Mouse (Mus musculus): Measurements from ENCODE around the gene Chst11. TPM values are rescaled to one million over a fixed set of nuclear protein-coding genes. Genes with fewer than 3 reads are reported as not detected.

The Chst11 gene
- polyA plus RNA-seq, 1 experiment from 2014 or later: 1.6 TPM

DNA sequence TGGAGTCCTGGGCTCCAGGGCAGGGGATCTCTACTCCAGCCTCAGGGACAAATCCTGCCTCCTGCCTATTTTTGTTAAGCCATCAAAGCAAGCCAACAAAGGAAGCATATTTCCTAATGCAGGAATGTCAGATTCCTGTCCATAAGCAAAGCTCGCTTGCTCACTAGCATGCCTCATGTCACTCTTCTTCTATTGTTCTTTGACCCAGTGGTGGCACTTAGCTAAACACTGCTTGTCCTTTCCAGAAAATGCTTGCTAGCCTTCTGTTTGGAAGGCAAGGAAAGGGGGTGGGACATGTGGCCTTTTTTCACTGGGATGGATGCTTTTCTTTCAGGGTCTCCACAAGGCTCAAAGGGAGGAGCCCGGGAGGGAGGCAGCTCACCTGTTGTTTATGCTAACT, 103.5 kb downstream of the Chst11 start:
- Histone ChIP-seq H3K4me2 (no peak overlapping the region), H3K36me3 (ENCODE audit: control insufficient read depth, insufficient read depth, low read length) (no peaks in the 10 kb centered on the region), H3K27ac (ENCODE audit: low read depth, low read length) (no peak overlapping the region), H3K27me3 (ENCODE audit: control insufficient read depth, insufficient read depth, low read length) (no peaks in the 10 kb centered on the region), H3K4me3 (ENCODE audit: low read depth, low read length) (no peak overlapping the region), H3K9me3 (ENCODE audit: control insufficient read depth, low read length) (no peaks in the 10 kb centered on the region), H3K4me1 (ENCODE audit: control insufficient read depth, insufficient read depth, low read length) (peaks cover 5% of the 10 kb centered on the region; the same call in 1 of the 2 replicates), H3K9ac (ENCODE audit: low read length) (no peak overlapping the region)
- no peak for ATAC-seq (ENCODE audit: low FRiP score)
- 38% methylated on average over 2 of the region's 2 CpGs for WGBS
- no peak for DNase-seq (ENCODE audit: low spot score, missing footprints)

DNA sequence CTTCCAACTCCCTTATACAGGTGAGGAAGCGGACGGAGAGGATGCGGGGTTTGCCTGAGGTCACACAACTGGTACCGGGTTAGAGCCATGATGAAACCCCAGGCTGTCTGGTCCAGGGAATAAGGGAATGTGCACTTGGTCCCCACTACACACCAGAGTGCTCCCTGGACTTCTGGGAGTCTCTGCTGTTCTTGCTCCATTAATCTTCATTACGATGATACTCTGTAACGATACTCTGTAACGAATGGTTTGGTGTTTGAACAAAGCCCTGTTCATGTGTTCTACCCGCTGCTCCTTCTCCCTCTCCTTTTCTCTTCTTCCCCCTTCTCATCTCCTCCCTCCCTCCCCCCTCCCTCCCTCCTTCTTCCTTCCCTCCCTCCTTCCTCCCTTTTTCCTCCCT, 104.9 kb downstream of the Chst11 start:
- no peaks in the 10 kb centered on the region for H3K9me3 ChIP-seq (ENCODE audit: control insufficient read depth, low read length)
- H3K9ac ChIP-seq (ENCODE audit: low read length): no peak overlapping the region
- H3K27me3 ChIP-seq (ENCODE audit: control insufficient read depth, insufficient read depth, low read length): no peaks in the 10 kb centered on the region
- no peak for ATAC-seq (ENCODE audit: low FRiP score)
- H3K36me3 ChIP-seq (ENCODE audit: control insufficient read depth, insufficient read depth, low read length): no peaks in the 10 kb centered on the region
- 91% methylated on average over 8 of the region's 8 CpGs for WGBS
- no peak overlapping the region for H3K27ac ChIP-seq (ENCODE audit: low read depth, low read length)
- no peak overlapping the region for H3K4me2 ChIP-seq
- no peak for DNase-seq (ENCODE audit: low spot score, missing footprints)
- H3K4me1 ChIP-seq (ENCODE audit: control insufficient read depth, insufficient read depth, low read length): peaks cover 5% of the 10 kb centered on the region; the same call in 1 of the 2 replicates
- no peak overlapping the region for H3K4me3 ChIP-seq (ENCODE audit: low read depth, low read length)

DNA sequence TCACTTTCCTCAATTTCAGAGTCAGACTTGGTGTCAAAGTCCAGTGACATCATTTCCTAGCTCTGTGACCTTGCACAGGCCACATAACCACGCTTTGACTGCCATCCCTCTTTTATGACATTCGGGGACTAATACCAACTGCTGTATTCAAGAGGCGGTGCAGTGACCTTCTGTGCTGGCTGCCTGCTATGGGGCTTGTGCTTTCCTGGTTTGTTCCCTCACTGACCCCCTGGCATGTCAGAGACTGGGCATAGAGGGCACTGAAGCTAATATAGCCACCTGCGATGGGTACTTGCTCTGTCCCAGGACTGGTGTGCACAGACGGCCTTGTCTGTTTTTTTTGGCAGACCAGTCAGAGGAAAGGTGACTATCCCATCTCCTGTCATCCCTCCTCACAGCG, 108.4 kb downstream of the Chst11 start:
- no peak overlapping the region for H3K9ac ChIP-seq (ENCODE audit: low read length)
- no peaks in the 10 kb centered on the region for H3K9me3 ChIP-seq (ENCODE audit: control insufficient read depth, low read length)
- H3K27me3 ChIP-seq (ENCODE audit: control insufficient read depth, insufficient read depth, low read length): no peaks in the 10 kb centered on the region
- H3K4me3 ChIP-seq (ENCODE audit: low read depth, low read length): no peak overlapping the region
- H3K27ac ChIP-seq (ENCODE audit: low read depth, low read length): no peak overlapping the region
- DNase-seq (ENCODE audit: low spot score, missing footprints) (no peak), ATAC-seq (ENCODE audit: low FRiP score) (no peak)
- H3K36me3 ChIP-seq (ENCODE audit: control insufficient read depth, insufficient read depth, low read length): no peaks in the 10 kb centered on the region
- H3K4me2 ChIP-seq: no peak overlapping the region
- 89% methylated on average over 6 of the region's 6 CpGs for WGBS
- H3K4me1 ChIP-seq (ENCODE audit: control insufficient read depth, insufficient read depth, low read length): peaks cover 3% of the 10 kb centered on the region

DNA sequence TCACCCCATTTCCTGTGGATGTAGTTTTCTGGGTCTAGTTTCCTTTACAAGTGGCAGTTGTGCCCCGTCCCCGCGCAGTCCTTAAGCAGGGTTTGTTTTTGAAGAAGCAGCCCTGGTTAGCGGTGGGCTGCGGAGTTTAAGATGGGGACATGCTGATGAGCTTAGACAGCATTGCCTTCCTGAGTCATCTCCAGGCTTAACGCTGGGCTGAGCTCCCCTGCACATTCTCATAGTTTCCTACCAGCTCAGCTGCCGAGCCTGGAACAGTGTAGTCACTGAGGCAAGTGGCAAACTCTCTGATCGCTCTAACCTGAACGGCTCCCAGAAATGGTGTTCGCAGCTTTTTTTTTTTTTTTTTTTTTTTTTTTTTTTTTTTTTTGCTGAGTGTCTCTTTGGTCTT, 109.0 kb downstream of the Chst11 start:
- no peaks in the 10 kb centered on the region for H3K27me3 ChIP-seq (ENCODE audit: control insufficient read depth, insufficient read depth, low read length)
- no peaks in the 10 kb centered on the region; the same call in 1 of the 2 replicates for H3K4me1 ChIP-seq (ENCODE audit: control insufficient read depth, insufficient read depth, low read length)
- no peak overlapping the region for H3K4me3 ChIP-seq (ENCODE audit: low read depth, low read length)
- H3K27ac ChIP-seq (ENCODE audit: low read depth, low read length): no peak overlapping the region
- 75% methylated on average over 10 of the region's 10 CpGs for WGBS
- no peak for ATAC-seq (ENCODE audit: low FRiP score)
- H3K4me2 ChIP-seq: no peak overlapping the region
- no peaks in the 10 kb centered on the region for H3K9me3 ChIP-seq (ENCODE audit: control insufficient read depth, low read length)
- H3K9ac ChIP-seq (ENCODE audit: low read length): no peak overlapping the region
- no peak for DNase-seq (ENCODE audit: low spot score, missing footprints)
- H3K36me3 ChIP-seq (ENCODE audit: control insufficient read depth, insufficient read depth, low read length): no peaks in the 10 kb centered on the region

DNA sequence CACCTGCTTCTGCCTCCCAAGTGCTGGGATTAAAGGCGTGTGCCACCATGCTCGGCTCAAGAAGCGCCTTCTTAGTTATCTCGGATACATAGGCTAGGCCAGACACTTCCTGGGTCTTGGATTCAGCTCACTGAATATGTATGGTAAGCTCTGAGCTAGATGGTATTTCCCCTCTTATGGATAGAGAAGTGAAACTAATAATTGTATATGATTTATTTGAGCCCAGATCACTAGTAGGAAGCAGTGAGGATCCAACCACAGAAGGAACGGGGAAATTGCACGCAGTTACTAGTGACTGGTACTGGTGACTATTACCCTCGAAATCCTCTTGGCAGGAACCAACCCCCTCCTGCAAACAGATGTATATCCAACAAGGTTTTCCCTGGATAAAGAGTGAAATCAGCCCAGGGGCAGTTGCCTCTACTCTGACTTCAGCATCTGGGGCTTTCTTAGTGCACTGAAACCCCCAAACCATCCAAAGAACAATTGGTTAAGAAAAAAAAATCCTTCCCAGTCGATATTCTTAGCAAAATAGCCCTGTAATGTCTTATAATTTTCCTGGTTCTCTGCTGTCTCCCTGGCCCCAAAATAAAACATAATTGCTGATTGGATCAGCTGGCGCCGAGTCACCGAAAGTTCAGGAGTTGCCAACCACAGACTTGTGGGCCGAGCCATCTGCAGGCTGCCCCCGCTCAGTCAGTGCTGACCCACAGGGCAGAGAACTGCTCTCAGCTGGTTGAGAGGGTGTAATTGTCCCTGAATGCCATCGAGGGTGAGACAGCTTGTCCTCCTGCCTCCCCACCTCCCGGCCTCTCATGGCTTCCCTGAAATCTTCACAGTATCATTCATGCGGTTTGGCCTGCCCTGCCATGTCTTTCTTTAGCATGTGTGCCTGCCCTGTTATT, 109.8 kb downstream of the Chst11 start:
- 86% methylated on average over 16 of the region's 16 CpGs for WGBS
- ATAC-seq (ENCODE audit: low FRiP score): no peak
- no peak overlapping the region for H3K4me2 ChIP-seq
- H3K36me3 ChIP-seq (ENCODE audit: control insufficient read depth, insufficient read depth, low read length): no peaks in the 10 kb centered on the region
- no peaks in the 10 kb centered on the region for H3K9me3 ChIP-seq (ENCODE audit: control insufficient read depth, low read length)
- no peak overlapping the region for H3K9ac ChIP-seq (ENCODE audit: low read length)
- H3K4me1 ChIP-seq (ENCODE audit: control insufficient read depth, insufficient read depth, low read length): no peaks in the 10 kb centered on the region; the same call in 1 of the 2 replicates
- no peak overlapping the region for H3K27ac ChIP-seq (ENCODE audit: low read depth, low read length)
- no peak for DNase-seq (ENCODE audit: low spot score, missing footprints)
- H3K27me3 ChIP-seq (ENCODE audit: control insufficient read depth, insufficient read depth, low read length): no peaks in the 10 kb centered on the region
- H3K4me3 ChIP-seq (ENCODE audit: low read depth, low read length): no peak overlapping the region

DNA sequence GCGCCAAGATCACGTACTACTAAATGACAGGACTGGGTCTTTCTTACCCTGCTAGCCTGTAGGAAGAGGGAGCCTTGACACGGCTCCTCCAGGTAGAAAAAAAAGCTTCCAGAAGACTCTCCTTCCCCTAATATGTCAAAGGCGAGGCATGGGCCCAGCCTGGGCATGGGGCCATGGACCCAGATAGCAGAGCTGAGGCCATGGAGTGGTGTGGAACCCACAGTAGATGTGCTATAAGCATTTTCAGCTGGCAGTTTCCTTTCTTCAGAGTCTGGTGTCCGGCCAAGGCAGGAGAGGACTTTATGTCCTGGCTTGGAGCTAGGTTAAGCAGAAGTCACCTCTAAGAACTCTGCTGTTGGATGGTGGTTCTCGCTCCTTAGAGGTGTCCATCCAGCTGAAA, 111.0 kb downstream of the Chst11 start:
- no peak overlapping the region for H3K4me2 ChIP-seq
- no peak overlapping the region for H3K27ac ChIP-seq (ENCODE audit: low read depth, low read length)
- no peaks in the 10 kb centered on the region for H3K27me3 ChIP-seq (ENCODE audit: control insufficient read depth, insufficient read depth, low read length)
- ATAC-seq (ENCODE audit: low FRiP score) (no peak), DNase-seq (ENCODE audit: low spot score, missing footprints) (no peak)
- no peaks in the 10 kb centered on the region; the same call in 1 of the 2 replicates for H3K4me1 ChIP-seq (ENCODE audit: control insufficient read depth, insufficient read depth, low read length)
- H3K4me3 ChIP-seq (ENCODE audit: low read depth, low read length): no peak overlapping the region
- no peaks in the 10 kb centered on the region for H3K9me3 ChIP-seq (ENCODE audit: control insufficient read depth, low read length)
- H3K9ac ChIP-seq (ENCODE audit: low read length): no peak overlapping the region
- no peaks in the 10 kb centered on the region for H3K36me3 ChIP-seq (ENCODE audit: control insufficient read depth, insufficient read depth, low read length)
- WGBS: 91% methylated on average over 6 of the region's 6 CpGs

DNA sequence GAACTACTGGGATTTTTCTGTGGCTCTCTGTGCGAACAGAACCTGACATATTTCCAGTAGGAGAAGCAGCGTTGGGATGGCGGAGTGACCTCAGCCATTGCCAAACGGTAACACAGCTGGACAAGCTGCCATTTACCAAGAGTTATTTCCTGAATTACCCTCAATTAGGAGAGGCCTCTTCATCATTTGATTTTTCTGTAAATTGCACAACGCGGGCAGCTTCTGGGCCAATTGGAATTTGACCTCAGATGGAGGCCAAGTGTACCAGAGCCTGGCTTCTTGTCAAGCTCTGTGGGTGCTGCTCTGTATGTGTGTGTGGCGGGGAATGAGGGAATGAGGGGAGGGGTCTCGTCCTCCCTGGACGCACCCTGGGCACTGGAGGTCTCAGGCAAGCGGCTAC, 113.6 kb downstream of the Chst11 start:
- Histone ChIP-seq H3K27me3 (ENCODE audit: control insufficient read depth, insufficient read depth, low read length) (no peaks in the 10 kb centered on the region), H3K4me1 (ENCODE audit: control insufficient read depth, insufficient read depth, low read length) (peaks cover 6% of the 10 kb centered on the region), H3K27ac (ENCODE audit: low read depth, low read length) (no peak overlapping the region), H3K9me3 (ENCODE audit: control insufficient read depth, low read length) (no peaks in the 10 kb centered on the region), H3K9ac (ENCODE audit: low read length) (no peak overlapping the region), H3K4me3 (ENCODE audit: low read depth, low read length) (no peak overlapping the region), H3K4me2 (no peak overlapping the region), H3K36me3 (ENCODE audit: control insufficient read depth, insufficient read depth, low read length) (no peaks in the 10 kb centered on the region)
- 88% methylated on average over 10 of the region's 10 CpGs for WGBS
- DNase-seq (ENCODE audit: low spot score, missing footprints) (no peak), ATAC-seq (ENCODE audit: low FRiP score) (no peak)

DNA sequence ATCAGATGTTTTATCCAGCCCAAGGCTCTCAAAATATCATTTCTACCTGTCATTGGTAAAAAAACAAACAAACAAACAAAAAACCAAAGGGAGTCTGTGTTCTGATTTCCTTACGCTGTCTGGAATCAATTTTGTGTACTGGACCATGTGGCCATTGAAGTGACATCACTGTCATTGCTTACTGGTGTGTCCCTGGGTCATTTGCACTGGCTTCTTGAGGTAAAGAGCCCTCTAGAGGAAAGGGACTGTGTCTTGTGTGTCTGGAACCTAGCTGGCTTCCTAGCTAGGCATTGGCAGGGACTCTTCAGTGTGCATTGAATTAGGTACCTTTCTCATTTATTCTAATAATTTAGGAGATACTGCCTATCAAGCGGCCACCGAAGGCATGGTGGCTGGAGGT, 114.4 kb downstream of the Chst11 start:
- no peak overlapping the region for H3K9ac ChIP-seq (ENCODE audit: low read length)
- no peaks in the 10 kb centered on the region for H3K27me3 ChIP-seq (ENCODE audit: control insufficient read depth, insufficient read depth, low read length)
- no peak overlapping the region for H3K4me3 ChIP-seq (ENCODE audit: low read depth, low read length)
- DNase-seq (ENCODE audit: low spot score, missing footprints): no peak
- 86% methylated on average over 3 of the region's 3 CpGs for WGBS
- H3K4me2 ChIP-seq: no peak overlapping the region
- no peak for ATAC-seq (ENCODE audit: low FRiP score)
- H3K36me3 ChIP-seq (ENCODE audit: control insufficient read depth, insufficient read depth, low read length): no peaks in the 10 kb centered on the region
- H3K4me1 ChIP-seq (ENCODE audit: control insufficient read depth, insufficient read depth, low read length): peaks cover 6% of the 10 kb centered on the region
- H3K27ac ChIP-seq (ENCODE audit: low read depth, low read length): no peak overlapping the region
- no peaks in the 10 kb centered on the region for H3K9me3 ChIP-seq (ENCODE audit: control insufficient read depth, low read length)

DNA sequence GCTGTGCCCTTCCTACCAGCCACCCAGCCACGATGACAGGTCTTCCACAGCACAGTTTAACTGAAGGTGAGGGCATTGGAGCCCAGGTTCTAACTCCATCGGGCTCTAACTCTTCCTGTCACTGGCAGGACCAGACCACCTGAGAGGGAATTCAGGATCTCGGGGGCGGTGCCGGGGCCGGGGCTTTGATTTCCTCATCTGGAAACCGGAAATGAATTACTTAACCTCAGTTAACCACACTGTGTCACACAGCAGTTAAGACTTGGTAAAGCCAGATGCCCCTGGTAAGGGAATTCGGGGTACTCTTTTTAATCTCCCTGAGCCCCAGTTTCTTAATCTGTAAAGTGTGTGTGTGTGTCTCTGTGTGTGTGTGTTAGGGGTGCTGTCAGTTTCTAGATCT, 115.6 kb downstream of the Chst11 start:
- no peak for ATAC-seq (ENCODE audit: low FRiP score)
- WGBS: 74% methylated on average over 8 of the region's 8 CpGs
- Histone ChIP-seq H3K27me3 (ENCODE audit: control insufficient read depth, insufficient read depth, low read length) (no peaks in the 10 kb centered on the region), H3K9me3 (ENCODE audit: control insufficient read depth, low read length) (no peaks in the 10 kb centered on the region), H3K4me2 (no peak overlapping the region), H3K4me3 (ENCODE audit: low read depth, low read length) (no peak overlapping the region), H3K27ac (ENCODE audit: low read depth, low read length) (no peak overlapping the region), H3K9ac (ENCODE audit: low read length) (no peak overlapping the region), H3K4me1 (ENCODE audit: control insufficient read depth, insufficient read depth, low read length) (peaks cover 11% of the 10 kb centered on the region), H3K36me3 (ENCODE audit: control insufficient read depth, insufficient read depth, low read length) (no peaks in the 10 kb centered on the region)
- no peak for DNase-seq (ENCODE audit: low spot score, missing footprints)

Measured in midbrain, embryonic 11.5 days (tissue).